Mouse (Mus musculus): ENCODE measurements around the gene Emc7.
"Not testable (repeated sequence)": the region's sequence is repeated elsewhere in the genome, so short reads cannot be mapped to it uniquely, and the experiment has no call there.

The Emc7 gene

DNA sequence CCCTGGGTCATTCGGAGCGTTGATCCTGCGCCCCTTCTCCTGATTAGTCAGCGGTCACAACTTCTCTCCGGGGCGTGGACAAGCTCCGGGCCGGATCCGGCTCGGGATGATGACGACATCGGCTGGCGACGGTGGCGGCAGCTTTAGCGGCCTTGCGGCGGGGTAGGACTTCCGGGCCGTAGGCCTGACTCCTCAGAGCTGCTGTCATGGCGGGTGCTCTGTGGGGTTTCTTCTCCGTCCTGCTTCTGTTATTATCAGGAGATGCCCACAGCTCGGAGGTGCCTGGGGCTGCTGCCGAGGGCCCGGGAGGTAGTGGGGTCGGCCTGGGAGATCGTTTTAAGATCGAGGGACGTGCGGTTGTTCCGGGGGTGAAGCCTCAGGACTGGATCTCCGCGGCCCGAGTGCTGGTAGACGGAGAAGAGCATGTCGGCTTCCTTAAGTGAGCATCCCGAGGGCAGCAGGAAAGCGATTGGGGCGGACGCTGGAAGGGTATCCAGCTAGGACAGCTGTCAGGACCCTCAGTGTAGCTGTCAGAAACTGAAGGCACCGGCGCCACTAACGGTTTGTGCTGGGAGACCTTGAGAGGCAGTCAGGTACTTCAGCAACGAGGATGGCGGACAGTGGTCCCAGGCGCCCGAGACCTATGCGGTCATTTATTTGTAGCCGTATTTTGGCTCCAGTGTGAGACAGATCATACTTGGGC lies at the start of gene Emc7:
Emc7 (plus strand) TSS at position 136 of the 703 bp plus-strand sequence.
- DNase-seq, result peak; percentile 96

- DNase-seq, result no peak
Observed at GRCm38 (mm10) chr2:112407030-112407429, 47.8 kb upstream of the Emc7 start.

GRCm38 (mm10) chr2:112425308-112425707 lies 29.5 kb upstream of the Emc7 start:
- DNase-seq, result no peak

DNA sequence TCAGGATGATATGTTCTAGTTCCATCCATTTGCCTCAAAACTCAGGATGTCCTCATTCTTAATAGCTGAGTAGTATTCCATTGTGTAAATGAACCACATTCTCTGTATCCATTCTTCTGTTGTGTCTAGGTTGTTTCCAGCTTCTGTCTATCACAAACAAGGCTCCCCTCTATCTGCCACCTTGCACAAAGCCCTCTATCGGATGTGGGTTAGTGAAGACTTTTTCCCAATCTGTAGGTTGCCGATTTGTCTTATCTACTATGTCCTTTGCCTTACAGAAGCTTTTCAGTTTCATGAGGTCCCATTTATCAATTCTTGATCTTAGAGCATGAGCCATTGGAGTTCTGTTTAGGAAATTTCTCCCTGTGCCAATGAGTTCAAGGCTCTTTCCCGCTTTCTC lies 26.3 kb upstream of the Emc7 start:
- DNase-seq, result not testable (repeated sequence)

DNA sequence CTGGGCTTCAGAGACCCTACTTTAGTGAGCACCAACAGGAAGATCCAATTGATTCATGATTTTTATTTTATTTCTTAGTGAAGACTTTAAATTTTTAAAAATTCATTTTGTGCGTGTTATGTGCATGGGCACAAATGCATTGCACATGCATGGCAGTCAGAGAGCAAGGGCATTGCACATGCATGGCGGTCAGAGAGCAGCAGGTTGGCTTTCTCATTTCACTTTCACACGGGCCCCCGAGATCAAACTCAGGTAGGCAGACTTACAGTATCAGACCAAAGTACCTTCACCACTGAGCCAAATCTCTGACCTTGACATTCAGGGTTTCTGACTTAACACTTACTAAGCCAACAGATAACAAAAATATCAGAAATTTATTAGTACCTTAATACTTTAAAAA lies 25.1 kb upstream of the Emc7 start:
- no peak for DNase-seq

- DNase-seq, result no peak
Observed at GRCm38 (mm10) chr2:112430403-112430802, 24.4 kb upstream of the Emc7 start.

DNA sequence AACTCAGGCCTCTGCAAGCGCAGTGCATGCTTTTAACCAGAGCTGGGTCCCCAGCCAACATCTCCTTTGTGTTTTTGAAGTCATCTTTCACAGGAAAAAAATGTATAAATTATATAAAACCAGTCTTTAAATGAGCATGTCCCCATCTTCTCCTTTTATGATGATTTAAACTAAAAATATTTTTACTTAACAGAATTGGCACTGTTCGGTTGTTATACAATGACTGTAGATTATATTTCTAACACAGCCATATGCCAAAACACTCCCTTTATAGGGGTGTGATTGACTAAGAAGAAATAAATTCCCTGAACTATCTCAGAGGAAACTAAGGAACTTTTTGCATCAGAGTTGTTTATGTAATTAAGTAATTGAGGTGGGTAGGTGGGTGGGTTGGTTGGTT lies 22.3 kb upstream of the Emc7 start:
- DNase-seq, result no peak

DNA sequence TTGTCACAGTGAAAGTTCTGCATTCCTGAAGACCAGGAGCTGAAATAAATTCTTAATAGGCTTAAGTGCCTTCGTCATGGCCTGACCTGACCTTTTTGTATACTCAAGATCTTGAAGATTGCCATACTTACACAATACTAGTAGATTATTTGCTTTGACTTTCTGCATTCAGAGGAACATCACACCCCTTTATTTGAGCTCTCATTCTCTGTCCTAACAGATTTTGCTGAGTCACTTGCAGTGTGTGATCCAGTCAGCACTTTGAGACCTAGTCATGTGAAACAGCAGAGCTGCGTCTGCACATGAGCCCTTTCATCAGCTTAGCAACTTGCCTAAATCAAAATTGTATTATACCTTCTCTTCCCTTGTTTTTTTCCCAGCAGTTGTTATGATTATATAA lies 21.4 kb upstream of the Emc7 start:
- DNase-seq, result no peak

DNA sequence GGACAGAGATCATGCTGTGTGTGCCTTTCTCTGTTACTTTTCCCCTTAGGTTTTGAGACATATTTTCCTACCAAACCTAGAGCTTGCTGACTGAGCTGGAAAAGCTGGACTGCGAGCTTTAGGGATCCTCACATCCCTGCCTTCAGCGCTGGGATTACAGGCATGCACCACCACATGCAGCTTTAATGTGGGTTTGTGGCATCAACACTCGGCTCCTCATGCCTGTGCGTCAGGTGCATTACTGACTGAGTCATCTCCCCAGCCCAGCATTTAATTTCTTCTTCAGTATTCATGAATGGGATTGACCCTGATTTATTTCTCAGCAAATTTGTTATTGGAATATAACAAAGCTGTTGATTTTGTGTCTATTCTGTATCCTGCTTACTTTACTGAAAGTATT lies 18.5 kb upstream of the Emc7 start:
- no peak for DNase-seq

DNA sequence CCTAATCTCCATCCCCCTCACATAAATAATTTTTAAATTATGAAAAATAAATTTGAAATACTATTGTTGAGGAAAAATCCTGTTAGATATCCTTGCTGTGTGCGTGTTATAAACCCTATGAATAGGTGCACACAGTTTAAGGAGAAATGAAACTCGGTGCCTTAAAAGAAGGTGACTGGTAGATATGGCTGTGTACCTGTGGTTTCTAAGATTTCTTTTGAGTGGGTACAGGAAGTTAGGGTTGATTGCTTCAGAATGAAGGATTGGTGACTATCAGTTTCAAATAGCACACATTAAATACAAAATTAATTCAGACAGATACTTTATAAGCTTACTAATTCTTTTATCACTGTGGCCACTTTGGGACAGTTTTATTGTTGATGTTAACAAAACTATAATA lies 17.2 kb upstream of the Emc7 start:
- no peak for DNase-seq

- no peak for DNase-seq
Observed at GRCm38 (mm10) chr2:112443491-112443890, 11.3 kb upstream of the Emc7 start.

DNA sequence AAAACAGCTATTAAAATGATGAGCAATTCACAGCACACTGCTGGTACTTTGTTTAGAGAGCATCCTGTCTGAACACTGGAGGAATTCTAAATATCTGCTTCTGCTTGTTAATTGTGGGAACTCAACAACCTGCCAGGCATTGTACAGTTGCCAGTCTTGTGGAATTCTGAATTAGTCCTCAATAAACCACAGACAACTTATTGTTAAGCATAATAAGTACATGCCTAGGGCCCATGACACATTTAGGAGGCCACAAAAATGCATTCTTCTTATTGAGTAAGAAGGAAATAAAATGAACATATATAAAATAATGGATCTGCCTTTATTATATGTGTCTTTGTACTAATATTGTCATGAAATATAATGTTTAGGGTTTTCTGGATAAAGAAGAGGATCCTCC lies 9.3 kb upstream of the Emc7 start:
- DNase-seq, result no peak

GRCm38 (mm10) chr2:112448046-112448445 lies 6.8 kb upstream of the Emc7 start:
- not testable (repeated sequence) for DNase-seq

DNA sequence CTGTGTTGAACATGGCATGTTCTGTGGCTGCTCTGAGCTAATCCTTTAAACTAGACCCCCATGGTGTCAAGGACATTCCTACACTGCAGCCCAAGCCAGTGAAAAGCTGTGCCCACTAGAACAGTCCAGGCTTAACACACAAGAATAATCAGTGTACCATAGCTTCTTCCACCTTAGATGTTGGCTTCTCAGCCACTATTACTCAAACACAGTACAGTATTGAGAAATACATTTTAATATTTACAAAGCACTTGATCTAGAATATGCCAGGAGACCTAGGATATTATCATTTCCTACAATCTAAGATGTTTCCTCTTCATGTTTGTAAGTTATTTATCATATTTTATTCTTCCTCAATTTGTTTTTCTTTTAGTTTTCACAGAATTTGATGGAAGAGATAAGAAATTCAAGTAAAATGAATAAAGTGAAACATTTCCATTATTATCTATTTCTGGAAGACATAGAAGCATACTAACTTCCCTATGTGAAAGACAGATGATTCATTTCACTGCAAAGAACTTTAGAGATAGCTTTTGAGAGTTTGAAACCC lies 6.2 kb upstream of the Emc7 start:
- no peak for DNase-seq

DNA sequence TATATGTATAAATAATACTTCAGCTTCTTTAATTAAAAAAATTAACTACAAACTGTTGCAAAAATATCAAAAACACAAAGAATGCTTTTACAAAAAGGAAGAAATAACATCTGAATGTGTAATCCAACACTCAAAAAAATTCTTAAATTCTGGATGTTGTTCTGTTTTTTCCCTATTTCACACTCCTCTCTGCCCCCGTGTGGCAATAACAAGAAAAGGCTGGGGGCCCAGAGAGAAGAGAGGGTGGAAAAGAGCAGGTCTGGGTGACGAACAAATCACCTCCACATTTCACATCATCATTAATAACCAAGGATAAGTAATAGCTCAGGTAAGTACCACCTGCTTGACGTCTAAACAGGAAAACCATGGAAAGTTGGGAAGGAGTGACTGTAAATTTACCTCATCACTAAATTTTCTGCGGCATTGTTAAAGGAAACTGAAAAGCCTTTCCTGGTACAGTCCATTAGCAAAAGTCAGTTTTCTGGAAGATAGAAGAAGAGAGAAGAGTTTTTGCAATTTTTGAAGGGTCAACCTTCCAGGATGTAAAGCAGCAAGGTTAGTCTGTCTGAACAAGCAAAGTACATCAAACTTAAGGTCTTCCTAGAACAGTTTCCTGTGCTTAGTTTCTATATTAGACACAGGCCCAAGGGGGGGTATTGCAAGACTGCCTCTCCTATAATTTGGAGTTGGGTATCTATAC lies 5.0 kb upstream of the Emc7 start:
- no peak for DNase-seq

- DNase-seq, result not testable (repeated sequence)
Observed at GRCm38 (mm10) chr2:112452513-112452912, 2.3 kb upstream of the Emc7 start.

- no peak for DNase-seq
Observed at GRCm38 (mm10) chr2:112454125-112454861, 504 bp upstream of the Emc7 start.

- no peak for DNase-seq
Observed at GRCm38 (mm10) chr2:112460557-112460956, 5.8 kb downstream of the Emc7 start.

DNA sequence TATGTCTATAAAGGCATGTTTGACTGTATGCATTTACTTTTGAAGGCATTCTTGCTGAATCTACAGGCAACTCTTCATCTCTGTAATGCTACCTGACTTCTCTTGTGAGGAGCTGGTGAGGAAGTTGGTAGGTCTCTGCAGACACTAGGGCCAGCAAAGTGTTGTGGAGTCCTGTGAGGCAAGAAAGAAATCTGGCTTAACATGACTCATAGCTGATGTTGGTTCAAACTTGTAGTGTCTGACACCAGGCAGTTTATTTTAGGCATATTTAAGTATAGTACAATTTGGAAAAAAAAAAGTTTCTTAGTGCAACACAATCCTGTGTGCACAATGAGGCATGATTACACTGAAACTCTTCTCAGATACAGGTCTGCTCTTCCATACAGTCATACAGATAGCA lies 14.7 kb downstream of the Emc7 start:
- DNase-seq, result no peak

DNA sequence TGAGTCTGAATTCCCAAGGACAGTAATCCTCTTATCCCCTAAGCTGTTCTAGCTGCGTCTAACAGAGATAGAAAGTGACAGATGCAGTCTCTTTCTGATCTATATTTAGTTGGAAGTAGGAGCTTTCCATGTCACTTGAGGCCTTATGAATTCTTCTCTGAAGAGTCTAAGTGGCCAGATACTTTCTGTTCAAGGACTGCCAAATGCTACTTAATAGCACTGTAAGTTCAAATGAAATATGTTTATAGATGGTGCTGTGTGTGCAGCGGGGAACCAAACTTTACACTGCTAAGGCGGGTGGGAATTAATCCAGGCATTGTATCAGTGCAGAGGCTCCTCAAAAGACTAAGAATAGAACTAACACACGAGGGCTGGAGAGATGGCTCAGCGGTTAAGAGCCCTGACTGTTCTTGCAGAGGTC lies 16.2 kb downstream of the Emc7 start:
- DNase-seq, result no peak

- DNase-seq, result no peak
Observed at GRCm38 (mm10) chr2:112472076-112472475, 17.3 kb downstream of the Emc7 start.

DNA sequence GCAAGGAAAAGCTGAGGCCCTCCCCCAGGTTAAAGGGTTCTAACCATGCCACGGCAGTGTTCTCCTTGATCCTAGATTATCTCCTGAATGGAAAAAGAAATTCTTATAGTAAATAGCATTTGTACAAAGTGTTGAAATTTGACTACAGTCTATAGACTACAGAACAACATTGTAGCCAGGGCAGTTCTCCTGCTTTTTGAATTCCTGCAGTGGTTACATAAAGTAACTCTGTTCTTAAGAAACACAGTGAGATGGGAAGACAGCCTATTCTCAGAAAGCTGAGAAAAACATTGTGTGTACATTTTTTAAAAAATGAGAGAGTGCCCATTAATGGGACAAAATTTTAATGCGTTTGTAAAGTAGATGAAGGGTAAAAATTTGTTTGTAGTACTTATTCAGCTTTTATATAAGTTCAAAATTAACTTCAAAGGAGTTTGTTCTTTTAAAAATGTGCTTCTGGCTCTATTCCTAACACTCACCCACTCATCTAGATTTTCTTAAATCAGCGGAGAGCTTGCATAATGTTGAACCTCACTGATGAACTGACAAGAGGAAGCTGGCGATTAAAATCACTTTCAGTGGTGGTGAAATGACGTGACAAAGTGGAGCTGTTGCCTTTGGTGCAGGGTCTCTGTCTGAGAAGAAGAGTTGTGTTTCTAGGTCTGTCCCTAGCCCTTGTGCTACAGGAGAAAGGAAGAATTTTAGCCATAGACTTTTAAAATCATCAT lies 20.4 kb downstream of the Emc7 start:
- no peak for DNase-seq

GRCm38 (mm10) chr2:112476554-112476953 lies 21.8 kb downstream of the Emc7 start:
- no peak for DNase-seq

Measured in cerebellum, adult 9-11 months (tissue).